Mouse (Mus musculus) ES-Bruce4 (cell line): Measurements from ENCODE around the gene Erc2. TPM values are rescaled to one million over a fixed set of nuclear protein-coding genes. Genes with fewer than 3 reads are reported as not detected.

Experiments used
- H3K27ac ChIP-seq: 2 replicates; pipeline ENCODE4 v1.5.1; 2012; ENCODE audit warnings: low read length, inconsistent platforms; ENCODE audit not compliant: insufficient read depth
- H3K27me3 ChIP-seq: 2 replicates; pipeline ENCODE4 v1.6.1; 2012; ENCODE audit warnings: mild to moderate bottlenecking, low read length, inconsistent platforms; ENCODE audit not compliant: control insufficient read depth, poor library complexity, insufficient read depth, severe bottlenecking
- H3K36me3 ChIP-seq: 2 replicates; pipeline ENCODE4 v1.6.1; 2012; ENCODE audit warnings: inconsistent platforms, mild to moderate bottlenecking, low read length, moderate library complexity; ENCODE audit not compliant: control insufficient read depth, poor library complexity, insufficient read depth, severe bottlenecking
- H3K4me1 ChIP-seq: one replicate; pipeline ENCODE4 v1.8.1; 2011; ENCODE audit warnings: low read length; ENCODE audit not compliant: control insufficient read depth, insufficient read depth
- H3K4me3 ChIP-seq: 2 replicates; pipeline ENCODE4 v1.5.1; 2011; ENCODE audit warnings: low read depth, mild to moderate bottlenecking, low read length
- H3K9ac ChIP-seq: 2 replicates; pipeline ENCODE4 v1.6.1; 2012; ENCODE audit warnings: low read depth, mild to moderate bottlenecking, inconsistent platforms; ENCODE audit not compliant: poor library complexity, severe bottlenecking
- H3K9me3 ChIP-seq: replicated peaks from 2 replicates; pipeline ENCODE4 v1.6.1; 2012; ENCODE audit warnings: mild to moderate bottlenecking, low read length, inconsistent platforms; ENCODE audit not compliant: control insufficient read depth, poor library complexity, insufficient read depth, severe bottlenecking
- CTCF ChIP-seq: IDR thresholded peaks from one replicate; pipeline ENCODE4 v1.8.1; 2011; ENCODE audit warnings: low read depth, low read length
- EP300 ChIP-seq: IDR thresholded peaks from 2 replicates; pipeline ENCODE4 v1.6.1; 2011; ENCODE audit warnings: low read depth, low read length; ENCODE audit not compliant: insufficient read depth
- POLR2A ChIP-seq: IDR thresholded peaks from one replicate; pipeline ENCODE4 v1.8.1; 2011; ENCODE audit warnings: low read length; ENCODE audit not compliant: insufficient read depth
- polyA plus RNA-seq: library from polyadenylated mRNA; stranded (reverse); fragments of >200 nt; gene quantifications from 2 replicates; pipeline ENCODE4 v1.2.4, GENCODE M21; 2011; ENCODE audit warnings: low read depth; ENCODE audit not compliant: missing spikeins, insufficient read depth, insufficient read length

Gene Erc2
- polyA plus RNA-seq, 1 experiment = 10.0 TPM

DNA sequence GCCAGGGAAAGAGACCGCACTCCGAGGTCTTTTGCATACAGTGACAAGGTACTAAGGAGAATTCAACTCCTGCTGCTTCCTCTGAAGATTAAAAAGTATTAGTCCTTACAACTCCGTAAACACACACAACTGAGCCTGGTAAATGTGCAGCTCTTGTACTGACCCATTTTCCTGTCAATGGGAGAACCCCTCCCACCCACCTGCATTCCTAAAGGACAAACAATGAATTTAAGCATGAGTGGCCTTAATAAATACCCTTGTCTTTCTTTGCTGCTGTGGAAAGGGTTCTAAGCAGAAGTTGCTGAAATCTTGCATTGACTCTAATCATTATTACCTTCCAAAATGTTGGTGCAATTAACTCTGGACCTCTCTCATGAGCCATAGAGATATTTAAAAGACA lies 854.5 kb downstream of the Erc2 start:
- H3K9ac ChIP-seq = no peak overlapping the region
- no peak overlapping the region for H3K4me3 ChIP-seq
- no peak for TF ChIP-seq POLR2A
- TF ChIP-seq CTCF = no peak
- TF ChIP-seq EP300 = no peak

DNA sequence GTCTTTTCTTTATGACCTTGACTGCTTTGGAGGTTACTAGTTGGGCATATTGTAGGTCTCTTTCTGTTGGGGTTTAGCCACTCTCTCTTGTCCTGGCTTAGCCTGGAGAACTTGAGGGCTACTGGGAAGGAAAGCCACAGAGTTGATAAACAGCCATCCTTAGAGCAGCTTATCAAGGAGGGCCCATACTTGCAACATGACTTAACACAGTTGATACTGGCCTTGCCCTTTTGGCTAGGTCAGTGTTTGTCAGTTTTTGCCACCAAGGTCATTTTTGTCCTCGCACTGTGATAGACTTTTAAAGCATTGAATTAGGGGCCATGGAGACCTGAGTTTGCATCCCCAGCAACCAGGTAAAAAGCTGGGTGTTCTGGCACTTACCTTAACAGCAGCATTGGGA lies 858.6 kb downstream of the Erc2 start:
- Histone ChIP-seq H3K27ac (no peak overlapping the region), H3K27me3 (no peaks in the 10 kb centered on the region), H3K4me1 (no peaks in the 10 kb centered on the region), H3K4me3 (no peak overlapping the region), H3K9me3 (no peaks in the 10 kb centered on the region), H3K36me3 (no peaks in the 10 kb centered on the region), H3K9ac (no peak overlapping the region)
- no peak for TF ChIP-seq EP300
- no peak for TF ChIP-seq POLR2A
- TF ChIP-seq CTCF = no peak

More for the DNA sequence above, 854.5 kb downstream of the Erc2 start:
- Histone ChIP-seq H3K9me3 (no peaks in the 10 kb centered on the region), H3K4me1 (no peaks in the 10 kb centered on the region), H3K36me3 (no peaks in the 10 kb centered on the region), H3K27ac (no peak overlapping the region), H3K27me3 (no peaks in the 10 kb centered on the region)

DNA sequence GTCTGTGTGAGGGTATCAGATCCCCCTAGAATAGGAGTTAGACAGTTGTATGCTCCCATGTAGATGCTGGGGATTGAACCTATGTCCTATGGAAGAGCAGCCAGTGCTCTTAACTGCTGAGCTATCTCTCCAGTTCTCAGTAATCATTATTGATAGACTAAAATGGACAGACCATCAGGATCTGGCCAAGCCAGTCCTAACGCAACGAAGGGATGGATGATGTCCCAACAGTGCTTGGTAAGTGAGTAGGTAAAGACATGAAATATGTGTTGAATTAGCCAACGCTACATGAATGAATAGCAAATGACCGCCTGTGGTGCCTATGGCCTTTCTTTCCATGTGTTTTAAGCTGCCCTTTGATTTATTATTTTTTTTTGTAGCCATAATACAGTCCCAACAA lies 871.6 kb downstream of the Erc2 start:
- no peaks in the 10 kb centered on the region for H3K4me1 ChIP-seq
- TF ChIP-seq EP300 = no peak
- no peak for TF ChIP-seq CTCF
- TF ChIP-seq POLR2A = no peak

DNA sequence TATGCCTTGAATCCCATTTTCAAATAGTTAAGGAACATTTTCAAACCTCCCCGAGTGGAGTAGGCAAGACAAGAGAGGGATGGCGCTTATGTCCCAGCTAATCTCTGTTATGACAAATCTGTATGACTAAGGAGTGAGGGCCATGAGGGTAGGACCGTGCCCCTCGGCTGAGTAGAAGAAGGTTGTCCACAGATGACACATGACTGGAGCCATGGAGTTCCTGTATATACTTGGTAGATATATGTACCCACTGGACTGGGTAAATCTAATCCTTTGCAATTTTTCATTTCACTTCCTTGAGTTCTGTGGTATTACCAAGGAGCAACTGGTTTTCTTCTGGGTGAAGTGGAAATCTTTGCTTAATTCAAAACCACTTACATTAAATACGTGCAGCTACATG lies 872.0 kb downstream of the Erc2 start:
- Histone ChIP-seq H3K9me3 (no peaks in the 10 kb centered on the region), H3K4me3 (no peak overlapping the region), H3K9ac (no peak overlapping the region), H3K4me1 (no peaks in the 10 kb centered on the region), H3K27me3 (no peaks in the 10 kb centered on the region; the same call in 1 of the 2 replicates), H3K27ac (no peak overlapping the region), H3K36me3 (no peaks in the 10 kb centered on the region)
- no peak for TF ChIP-seq EP300
- TF ChIP-seq POLR2A = no peak
- no peak for TF ChIP-seq CTCF

More for the DNA sequence above, 871.6 kb downstream of the Erc2 start:
- Histone ChIP-seq H3K27ac (no peak overlapping the region), H3K4me3 (no peak overlapping the region), H3K9me3 (no peaks in the 10 kb centered on the region), H3K36me3 (no peaks in the 10 kb centered on the region), H3K9ac (no peak overlapping the region), H3K27me3 (no peaks in the 10 kb centered on the region; the same call in 1 of the 2 replicates)

DNA sequence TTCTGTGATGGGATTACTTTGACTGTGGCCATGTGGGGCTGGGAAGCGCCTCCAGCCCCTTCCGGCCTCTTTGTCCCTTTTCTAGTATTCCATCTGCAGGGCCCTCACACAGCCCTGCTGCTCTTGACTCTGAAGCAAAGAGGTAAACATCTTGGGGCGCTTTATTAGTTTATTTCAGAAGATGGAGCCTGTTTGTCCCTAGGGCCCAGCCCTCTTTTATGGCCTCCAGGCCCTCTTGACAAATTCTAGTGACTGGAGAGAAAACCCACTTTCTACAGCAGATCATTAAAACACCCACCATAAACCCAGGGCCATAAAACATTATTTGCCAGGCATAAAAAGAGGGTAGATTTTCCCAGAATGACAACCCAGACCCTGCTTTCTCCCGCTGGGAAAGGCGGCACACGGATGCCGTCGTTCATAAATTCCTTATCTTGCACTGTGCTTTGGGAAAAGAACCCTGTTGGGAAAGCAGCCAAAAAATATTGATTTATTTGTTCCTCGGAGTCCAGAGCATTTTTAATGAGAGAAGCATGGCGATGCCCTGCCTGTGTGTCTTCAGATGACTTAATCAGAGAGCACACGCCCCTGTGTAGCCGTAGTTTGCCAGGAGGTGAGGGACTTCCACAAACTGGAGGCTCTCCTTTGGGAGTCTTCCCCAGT lies 879.1 kb downstream of the Erc2 start:
- H3K9ac ChIP-seq = no peak overlapping the region
- no peak overlapping the region for H3K27ac ChIP-seq
- no peak overlapping the region for H3K4me3 ChIP-seq
- H3K36me3 ChIP-seq = no peaks in the 10 kb centered on the region
- no peaks in the 10 kb centered on the region for H3K9me3 ChIP-seq
- TF ChIP-seq CTCF (no peak), POLR2A (no peak), EP300 (no peak)
- H3K4me1 ChIP-seq = no peaks in the 10 kb centered on the region
- peaks cover 23% of the 10 kb centered on the region for H3K27me3 ChIP-seq

DNA sequence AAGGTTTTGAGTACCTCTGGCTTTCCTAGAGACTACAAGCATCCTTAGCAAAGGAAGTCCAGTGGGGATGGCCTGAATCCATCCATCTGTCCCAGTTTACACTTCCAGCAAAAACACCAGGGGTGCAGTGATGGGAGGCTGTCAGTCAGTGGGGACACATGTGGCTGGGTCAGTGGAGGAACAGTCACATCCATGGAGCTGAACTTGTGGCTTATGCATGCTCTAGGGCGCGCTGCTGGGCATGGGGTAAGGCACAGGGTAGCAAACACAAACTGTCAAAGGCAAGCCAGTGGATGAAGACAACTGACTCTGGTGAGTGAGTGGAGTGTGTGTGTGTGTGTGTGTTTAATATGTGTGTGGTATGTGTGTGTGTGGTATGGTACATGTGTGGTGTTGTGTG lies 881.0 kb downstream of the Erc2 start:
- peaks cover 29% of the 10 kb centered on the region for H3K27me3 ChIP-seq
- TF ChIP-seq CTCF (no peak), EP300 (no peak), POLR2A (no peak)
- no peaks in the 10 kb centered on the region for H3K36me3 ChIP-seq
- no peaks in the 10 kb centered on the region for H3K4me1 ChIP-seq
- no peak overlapping the region for H3K27ac ChIP-seq
- no peak overlapping the region for H3K4me3 ChIP-seq
- no peaks in the 10 kb centered on the region for H3K9me3 ChIP-seq
- no peak overlapping the region for H3K9ac ChIP-seq
